Mouse (Mus musculus): ENCODE measurements around the gene Prx.

Gene Prx

DNA sequence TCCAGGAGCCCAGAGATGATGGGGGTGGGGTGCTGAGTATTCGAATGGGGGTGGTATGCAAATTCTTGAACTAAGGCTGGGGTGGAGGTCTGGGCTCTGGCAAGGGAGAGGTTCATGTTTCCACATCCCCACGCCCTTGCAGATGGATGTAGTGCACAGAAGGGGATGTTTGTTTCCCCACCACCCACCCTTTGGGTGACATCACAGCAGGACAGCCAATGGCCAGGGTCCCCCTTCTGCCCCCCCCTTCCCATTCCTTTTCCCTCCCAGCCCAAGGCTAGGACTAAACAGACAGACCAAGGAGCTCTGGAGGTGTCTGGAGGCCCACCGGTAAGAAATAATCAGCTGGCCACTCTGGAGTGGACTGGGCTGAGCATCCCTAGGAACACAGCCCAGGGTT, at the start of gene Prx:
TSS of gene Prx (plus strand) at position 289 of the 400 bp plus-strand sequence.
- DNase-seq (ENCODE audit: low read depth, low spot score), result no peak

- no peak for DNase-seq (ENCODE audit: low read depth, low spot score)
These were observed 47.8 kb upstream of the Prx start for GRCm38 (mm10) chr7:27451359-27451758.

DNA sequence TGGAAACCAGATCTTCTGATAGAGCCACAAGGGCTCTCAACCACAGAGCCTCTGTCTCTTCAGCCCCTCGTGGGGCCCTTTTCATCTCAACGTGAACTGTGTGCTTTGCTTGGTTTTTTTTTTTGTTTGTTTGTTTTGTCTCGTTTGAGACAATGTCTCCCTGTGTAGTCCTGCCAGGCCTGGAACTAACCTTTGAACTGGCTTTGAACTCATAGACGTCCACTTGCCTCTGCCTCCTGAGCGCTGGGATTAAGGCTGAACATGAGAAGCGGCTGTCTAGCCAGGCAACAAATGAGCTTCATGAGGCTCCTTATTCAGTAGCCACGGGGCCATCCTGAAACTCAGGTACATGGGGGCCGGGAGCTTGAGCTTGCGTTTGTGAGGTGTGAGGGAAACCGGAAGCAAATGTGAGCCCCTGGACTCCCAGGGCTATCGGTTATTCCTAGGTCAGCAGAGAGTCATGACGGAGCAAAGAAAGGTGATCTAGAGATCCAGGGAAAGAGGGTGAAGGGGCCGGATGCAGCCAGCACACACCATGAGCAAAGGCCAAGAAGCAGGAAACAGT, 46.8 kb upstream of the Prx start:
- no peak for DNase-seq (ENCODE audit: low read depth, low spot score)

- DNase-seq (ENCODE audit: low read depth, low spot score), result no peak
These were observed 44.5 kb upstream of the Prx start for GRCm38 (mm10) chr7:27454461-27455121.

DNA sequence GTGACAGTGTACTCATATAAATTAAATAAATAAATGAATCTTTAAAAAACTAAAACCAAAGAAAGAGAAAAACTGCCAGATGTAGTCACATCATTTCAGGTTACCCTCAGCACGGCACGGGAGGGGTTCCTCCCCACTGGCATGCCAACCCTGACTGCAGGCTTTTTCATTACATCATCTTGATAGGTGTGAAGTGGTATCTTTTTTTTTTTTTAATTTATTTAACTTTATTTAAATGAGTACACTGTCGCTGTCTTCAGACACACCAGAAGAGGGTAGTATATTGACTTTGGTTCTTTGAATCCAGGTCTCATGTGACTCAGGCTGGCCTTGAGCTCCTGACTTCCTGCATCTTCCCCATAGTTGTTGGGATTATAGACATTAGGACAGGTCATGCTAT, 43.9 kb upstream of the Prx start:
- no peak for DNase-seq (ENCODE audit: low read depth, low spot score)

- DNase-seq (ENCODE audit: low read depth, low spot score), result no peak
These were observed 40.5 kb upstream of the Prx start for GRCm38 (mm10) chr7:27458614-27459013.

DNA sequence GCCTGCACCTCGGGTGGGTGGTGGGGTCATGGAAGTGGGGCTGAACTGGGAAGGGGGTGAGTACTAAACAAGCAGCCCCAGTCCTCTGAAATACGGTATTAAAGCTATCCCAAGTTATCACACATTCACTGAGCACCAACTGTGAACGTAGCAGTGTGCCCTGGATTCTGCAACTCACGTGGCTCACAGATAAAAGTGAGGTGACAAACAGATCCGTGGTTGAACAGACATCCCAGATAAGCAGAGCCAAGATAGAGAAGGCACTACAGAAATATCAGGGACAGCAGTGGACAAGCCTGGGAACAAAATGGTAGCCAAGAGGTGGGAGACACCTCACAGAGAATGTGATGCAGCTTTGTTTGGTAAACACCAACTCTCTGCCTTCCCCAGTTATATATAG, 39.5 kb upstream of the Prx start:
- no peak for DNase-seq (ENCODE audit: low read depth, low spot score)

- DNase-seq (ENCODE audit: low read depth, low spot score), result no peak
These were observed 38.6 kb upstream of the Prx start for GRCm38 (mm10) chr7:27460477-27460876.

DNA sequence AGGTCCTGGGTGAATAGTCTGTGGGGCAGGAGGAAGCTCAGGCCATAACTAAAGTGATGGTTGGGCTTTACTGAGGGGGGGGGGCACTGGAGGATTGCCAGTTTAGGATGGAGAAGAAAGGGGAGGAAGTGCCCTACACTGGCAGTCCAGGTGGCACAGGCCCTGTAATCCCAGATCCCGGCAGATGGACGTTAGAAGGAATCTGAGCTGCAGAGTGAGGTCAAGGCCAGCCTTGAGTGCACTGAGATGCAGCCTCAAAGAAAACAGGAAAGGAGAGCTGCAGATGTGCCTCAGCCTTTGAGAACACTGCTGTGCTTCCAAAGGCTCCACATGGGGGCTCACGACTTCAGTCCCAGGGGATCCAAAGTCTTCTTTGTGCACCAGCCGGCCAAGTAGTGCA, 31.5 kb upstream of the Prx start:
- no peak for DNase-seq (ENCODE audit: low read depth, low spot score)

- no peak for DNase-seq (ENCODE audit: low read depth, low spot score)
These were observed 27.6 kb upstream of the Prx start for GRCm38 (mm10) chr7:27471390-27472120.

GRCm38 (mm10) chr7:27472596-27472995, 26.5 kb upstream of the Prx start:
- DNase-seq (ENCODE audit: low read depth, low spot score), result no peak

- peak; percentile 94 for DNase-seq (ENCODE audit: low read depth, low spot score)
These were observed 25.8 kb upstream of the Prx start, which contains the start of gene Sertad3 for GRCm38 (mm10) chr7:27473156-27473834. Sertad3 (plus strand) TSS chr7:27473768.

- no peak for DNase-seq (ENCODE audit: low read depth, low spot score)
These were observed 25.2 kb upstream of the Prx start for GRCm38 (mm10) chr7:27473835-27474489.

DNA sequence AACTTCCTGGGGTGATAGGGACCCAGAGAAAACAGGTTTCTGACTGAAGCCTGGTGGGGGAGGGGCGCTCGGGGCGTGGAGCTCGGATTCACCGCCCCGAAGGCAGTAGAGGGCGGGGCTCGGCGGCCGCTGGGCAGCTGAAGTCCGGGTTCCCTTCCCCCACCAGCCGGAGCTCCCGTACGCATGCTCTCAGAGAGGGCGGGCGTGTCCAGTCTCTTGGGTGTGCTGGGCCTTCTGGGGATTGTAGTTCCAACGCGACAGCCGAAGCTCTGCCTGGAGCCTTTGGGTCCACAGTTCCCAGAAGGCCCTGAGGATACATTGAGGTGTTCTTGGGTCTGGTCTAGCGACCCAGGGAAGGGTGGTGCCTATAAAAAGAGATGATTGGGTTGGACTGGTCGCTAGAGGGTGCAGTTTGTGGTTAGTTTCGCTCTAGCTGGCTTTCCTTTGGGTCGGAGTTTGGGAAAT, 24.6 kb upstream of the Prx start:
- DNase-seq (ENCODE audit: low read depth, low spot score), result peak; percentile 95

DNA sequence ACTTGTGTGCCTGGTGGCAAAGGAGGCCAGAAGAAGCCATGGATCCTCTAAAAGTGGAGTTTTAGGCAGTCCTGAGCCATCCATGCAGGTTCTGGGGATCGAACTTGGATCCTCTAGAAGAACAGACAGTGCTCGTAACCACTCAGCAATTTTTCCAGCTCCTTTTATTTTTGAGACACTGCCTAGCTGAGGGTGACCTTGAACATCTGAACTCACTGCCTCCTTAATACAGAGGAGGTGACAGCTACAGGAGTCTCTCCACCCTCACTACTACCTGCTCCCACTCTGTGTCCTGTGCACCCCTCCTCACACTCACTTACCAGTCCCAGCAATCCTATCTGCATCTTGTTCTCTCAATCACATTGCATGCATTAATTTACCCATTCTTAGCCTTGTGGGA, 23.5 kb upstream of the Prx start:
- no peak for DNase-seq (ENCODE audit: low read depth, low spot score)

DNA sequence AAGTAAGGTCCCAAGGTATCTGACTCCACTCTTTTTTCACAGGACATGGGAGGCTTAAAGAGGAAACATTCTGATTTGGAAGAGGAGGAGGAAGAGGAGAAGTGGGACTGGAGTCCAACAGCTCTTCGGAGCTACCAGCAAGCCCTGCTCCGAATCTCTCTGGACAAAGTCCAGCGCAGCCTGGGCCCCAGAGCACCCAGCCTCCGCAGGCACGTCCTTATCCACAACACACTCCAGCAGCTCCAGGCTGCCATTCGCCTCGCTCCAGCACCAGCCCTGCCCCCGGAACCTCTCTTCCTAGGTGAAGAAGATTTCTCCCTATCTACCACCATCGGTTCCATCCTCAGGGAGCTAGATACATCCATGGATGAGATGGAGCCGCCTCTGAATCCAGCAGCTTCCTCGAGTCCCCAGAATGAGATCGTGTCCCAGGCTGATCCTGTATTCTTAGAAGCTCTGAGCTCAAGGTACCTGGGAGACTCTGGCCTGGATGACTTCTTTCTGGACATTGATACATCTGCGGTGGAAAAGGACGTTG, 23.0 kb upstream of the Prx start:
- DNase-seq (ENCODE audit: low read depth, low spot score), result no peak

- no peak for DNase-seq (ENCODE audit: low read depth, low spot score)
These were observed 20.6 kb upstream of the Prx start for GRCm38 (mm10) chr7:27478561-27478960.

GRCm38 (mm10) chr7:27479750-27480149, 19.4 kb upstream of the Prx start:
- DNase-seq (ENCODE audit: low read depth, low spot score), result no peak

DNA sequence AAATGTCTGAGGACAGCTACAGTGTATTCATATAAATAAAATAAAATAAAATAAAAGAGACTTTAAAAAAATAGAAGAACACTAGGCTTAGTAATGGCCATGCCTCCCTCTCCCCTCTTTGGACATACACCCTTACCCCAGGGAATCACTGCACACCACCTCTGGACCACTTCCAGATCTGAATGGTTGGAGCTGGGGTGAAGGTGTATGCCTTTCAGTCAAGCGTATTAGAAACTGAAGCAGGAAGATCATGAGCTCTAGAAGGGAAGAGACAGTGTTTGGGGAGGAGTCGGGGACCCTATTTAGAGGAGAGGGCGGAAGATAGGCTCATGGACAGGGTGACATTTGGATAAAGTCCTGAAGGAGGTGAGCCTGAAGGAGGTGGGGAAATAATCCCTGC, 18.6 kb upstream of the Prx start:
- no peak for DNase-seq (ENCODE audit: low read depth, low spot score)

DNA sequence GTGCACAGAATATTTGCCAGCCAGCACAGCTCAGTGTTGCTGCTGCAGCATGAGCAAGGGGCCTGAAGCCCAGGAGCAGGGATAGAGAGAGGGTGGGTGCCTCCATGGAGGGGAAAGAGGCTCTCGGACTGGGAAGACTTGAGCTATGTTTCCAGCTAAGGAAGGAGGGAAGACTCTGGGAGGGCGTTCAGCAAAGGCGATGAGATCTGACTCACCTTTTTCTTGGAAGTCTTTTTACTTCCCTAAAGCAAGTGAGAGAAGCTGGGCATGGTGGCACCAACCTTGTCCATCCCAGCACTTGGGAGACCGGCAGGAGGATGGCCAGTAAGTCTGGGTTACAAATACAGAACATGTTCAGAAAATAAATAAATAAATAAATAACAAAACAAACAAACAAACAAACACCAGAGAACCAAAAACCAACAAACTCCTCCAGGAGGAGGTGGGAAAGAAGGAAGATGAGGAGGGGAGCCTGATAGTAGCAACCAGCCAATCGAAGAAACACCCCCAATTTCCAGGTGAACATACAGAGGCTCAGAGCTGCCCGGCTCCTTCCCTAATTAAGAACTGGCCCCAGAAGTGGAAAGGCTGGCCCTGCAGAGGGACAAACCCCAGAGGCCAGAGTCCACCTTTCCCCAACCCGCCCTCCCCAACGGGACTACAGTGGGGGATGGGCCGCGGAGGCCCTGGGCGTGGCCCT, 18.0 kb upstream of the Prx start:
- no peak for DNase-seq (ENCODE audit: low read depth, low spot score)

DNA sequence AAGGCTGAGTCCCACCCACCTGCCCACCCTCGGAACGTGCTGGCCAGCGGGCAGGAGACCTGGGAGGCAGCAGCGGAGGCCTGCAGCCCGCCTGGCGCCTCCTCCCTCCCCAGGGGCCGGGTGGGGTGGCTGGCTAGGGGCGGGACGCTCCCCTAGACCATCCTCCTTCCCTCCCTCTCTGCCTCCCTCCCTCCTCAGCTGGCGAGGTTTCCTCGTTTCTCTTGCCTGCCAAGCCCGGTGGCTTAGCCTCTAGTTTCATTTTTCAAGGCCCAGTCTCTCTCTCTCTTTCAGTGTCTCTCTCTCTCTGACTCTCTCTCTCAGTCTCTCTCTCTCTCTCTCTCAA, 17.5 kb upstream of the Prx start:
- no peak for DNase-seq (ENCODE audit: low read depth, low spot score)

All from retina, postnatal 7 days (tissue).